Mouse (Mus musculus): ENCODE measurements around the gene H2-M5.
"Not testable (repeated sequence)": the region's sequence is repeated elsewhere in the genome, so short reads cannot be mapped to it uniquely, and the experiment has no call there.

H2-M5 gene

DNA sequence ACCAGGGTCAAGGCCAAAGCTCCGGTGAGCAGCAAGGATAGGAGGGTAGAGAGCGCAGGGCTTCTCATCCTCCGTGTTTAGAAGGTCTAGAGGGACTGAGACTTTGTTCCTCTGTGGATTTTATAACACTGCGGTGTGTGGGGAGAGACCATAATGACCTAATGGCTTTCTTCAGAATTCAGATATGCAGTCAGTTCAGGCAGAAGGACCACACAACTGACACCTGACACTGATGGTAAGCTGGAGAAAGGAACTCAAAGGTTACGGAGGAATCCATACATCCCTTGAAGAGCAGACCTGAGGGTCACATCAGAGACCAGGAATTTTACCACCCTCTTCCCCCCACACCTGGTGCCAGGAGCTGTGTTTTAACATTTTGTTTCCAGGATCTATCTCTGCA is at the start of gene H2-M5:
Gene H2-M5 (minus strand): TSS at position 101 of the 400 bp plus-strand sequence.
- DNase-seq (ENCODE audit: low spot score), result no peak

DNA sequence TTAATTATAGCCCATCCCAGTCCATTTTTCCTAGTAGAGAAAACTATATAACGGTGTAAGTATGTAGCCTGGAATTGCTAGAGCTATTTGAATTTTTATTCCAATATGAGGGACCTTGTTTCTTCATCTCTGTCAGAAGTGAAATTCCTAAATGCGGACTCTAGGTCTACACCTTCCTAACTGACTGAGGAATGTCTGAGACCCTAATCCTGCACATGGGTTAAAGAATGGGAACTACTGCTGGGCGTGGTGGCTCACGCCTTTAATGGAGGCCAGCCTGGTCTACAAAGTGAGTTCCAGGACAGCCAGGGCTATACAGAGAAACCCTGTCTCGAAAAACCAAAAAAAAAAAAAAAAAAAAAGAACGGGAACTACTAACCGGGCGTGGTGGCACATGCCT is 39.8 kb upstream of the H2-M5 start:
- no peak for DNase-seq (ENCODE audit: low spot score)

DNA sequence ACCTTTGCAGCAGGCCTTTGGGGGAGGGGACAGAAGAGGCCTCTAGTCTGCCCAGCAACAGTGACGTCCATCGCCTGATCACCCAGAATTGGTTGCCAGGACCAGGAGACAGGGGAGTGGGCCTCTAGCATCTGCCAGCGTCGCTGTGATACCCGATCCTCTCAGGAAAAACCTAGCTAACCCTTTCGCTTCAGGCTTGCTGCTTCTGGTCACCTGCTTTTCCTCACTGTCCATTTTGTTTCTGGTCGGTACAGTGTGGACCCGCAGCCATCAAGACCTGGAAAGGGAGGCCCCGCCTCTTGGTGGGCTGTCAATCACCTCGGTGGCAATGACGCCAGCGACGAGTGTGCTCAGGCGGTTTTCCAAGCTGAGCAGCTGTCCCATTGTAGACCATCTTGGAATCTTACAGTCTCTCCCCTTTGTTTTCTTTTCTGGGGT is 39.4 kb upstream of the H2-M5 start:
- peak; percentile 77 for DNase-seq (ENCODE audit: low spot score)

DNA sequence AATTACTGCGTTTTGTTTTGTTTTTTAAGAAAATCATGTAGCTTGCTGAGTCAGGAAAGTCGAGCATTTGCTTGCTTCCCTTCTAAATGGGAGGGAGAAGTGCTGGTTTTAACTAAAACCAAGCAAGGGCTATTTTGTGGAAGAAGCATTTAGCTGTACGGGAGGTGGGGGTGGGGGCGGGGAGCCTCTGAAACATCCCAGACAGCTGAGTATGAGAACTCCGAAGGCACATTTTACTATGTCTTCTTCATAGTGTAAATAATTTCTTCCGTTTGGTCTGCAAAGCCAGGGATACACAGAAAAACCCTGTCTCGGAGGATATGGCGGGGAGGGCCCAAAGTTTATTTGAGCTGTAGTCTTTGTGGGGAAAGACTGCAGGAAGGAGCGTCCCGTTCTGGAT is 38.9 kb upstream of the H2-M5 start:
- DNase-seq (ENCODE audit: low spot score), result no peak

DNA sequence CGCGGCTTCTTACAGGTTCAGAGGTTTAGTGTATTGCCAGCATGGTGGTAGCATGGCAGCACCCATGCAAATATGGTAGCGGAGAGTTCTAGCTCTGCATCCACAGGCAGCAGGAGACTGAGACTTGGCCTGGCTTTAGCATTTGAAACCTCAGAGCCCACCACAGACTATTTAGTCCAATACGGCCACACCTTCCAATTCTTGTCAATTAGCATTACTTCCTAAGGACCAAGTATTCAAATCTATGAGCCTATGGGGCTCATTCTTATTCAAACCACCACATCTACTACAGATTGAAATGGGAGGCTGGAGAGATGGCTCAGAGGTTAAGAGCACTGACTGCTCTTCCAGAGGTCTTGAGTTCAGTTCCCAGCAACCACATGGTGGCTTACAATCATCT is 38.1 kb upstream of the H2-M5 start:
- no peak for DNase-seq (ENCODE audit: low spot score)

DNA sequence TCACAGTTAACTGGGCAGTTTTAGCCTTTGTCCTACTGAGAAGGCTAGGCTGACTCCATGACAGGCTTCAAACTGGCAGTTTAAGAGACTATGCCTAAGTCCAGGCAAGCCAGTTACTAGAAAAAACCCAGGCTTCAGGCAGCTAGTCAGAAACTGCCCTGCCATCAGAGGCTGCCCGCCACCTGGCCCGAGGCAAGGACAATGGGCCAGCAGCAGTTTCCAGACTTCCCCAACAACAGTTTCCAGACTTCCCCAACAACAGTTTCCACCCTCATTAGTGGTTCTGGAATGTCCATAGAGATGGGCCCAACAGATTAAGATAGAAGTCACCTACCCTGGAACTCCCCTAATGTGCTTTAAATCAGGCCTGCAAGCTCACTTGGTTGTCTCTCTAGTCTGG is 37.1 kb upstream of the H2-M5 start:
- no peak for DNase-seq (ENCODE audit: low spot score)

DNA sequence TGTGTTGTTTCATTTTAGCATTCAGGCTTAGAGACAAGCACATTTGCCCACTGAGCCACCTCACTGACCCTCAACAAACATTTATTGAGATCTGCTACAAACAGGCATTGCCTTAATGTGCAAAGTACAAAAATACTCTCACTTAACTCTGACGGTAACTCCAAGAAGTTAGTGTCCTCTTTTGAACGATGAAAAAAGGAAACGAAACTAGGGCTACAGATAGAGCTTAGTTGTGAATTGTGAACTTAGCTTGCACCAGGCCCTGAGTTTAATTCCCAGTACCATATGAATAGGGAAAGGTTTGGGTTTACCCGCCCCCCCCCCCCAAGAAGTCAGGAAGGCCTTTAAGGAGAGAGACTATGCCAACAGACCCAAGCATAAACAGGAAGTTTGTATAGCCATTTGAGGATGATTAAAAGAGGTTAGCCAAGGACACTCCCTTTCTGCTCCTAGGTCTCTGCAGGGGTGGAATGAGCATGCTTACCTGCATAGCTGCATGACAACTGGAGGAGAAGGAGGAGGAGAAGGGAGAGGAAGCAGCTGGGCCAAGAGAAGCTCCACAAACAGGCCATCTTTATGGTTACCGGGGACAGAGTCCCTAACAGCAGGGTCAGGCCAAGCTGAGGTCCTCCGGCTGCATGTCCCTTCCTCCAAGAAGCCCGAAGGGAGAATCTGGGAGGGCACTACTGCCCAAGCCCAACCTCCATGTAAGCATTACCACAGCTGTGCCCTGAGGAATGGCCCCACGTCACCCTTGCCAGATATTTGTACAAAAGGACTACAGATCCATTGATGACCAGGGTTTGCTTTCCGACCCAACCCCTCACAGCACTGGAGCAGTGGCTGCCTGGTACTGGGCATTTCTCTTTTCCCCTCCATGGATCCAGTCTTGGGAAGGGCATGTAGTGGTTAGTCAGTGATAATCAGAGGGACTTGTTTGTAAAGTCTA is 33.6 kb upstream of the H2-M5 start, which contains the start of gene Mog:
Gene Mog (minus strand): TSS at position 771 of the 949 bp plus-strand sequence.
- DNase-seq (ENCODE audit: low spot score), result no peak

DNA sequence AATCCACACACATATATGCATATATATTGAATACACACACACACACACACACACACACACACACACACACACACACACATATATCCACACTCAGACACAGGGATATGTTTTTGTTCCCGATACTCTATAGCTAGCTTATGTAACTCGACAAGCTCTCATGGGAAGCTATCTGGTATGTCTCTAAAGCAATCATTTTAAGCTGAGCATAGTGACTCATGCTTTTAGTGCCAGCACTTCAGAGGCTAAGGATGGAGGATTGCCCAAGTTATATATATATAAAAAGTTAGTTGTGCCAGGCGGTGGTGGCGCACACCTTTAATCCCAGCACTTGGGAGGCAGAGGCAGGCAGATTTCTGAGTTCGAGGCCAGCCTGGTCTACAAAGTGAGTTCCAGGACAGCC is 29.9 kb upstream of the H2-M5 start:
- DNase-seq (ENCODE audit: low spot score), result not testable (repeated sequence)

DNA sequence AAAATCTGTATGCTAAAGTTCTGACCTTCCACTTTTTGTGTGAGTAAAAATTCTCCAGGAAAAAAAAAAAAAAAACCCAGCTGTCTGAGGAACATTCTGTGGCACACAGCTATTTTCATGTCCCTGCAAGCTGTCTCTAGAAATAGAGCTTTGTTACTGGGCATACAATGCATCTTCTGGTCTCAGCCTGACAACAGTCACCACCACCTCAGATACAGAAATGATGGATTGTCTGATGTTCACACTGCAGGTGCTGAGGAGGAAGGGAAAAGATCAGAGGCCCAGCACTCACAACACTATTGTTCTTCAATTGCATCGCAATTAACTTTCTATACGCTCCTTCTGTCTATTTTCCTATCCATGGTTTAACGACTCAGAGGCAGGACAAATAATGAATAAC is 29.0 kb upstream of the H2-M5 start:
- no peak for DNase-seq (ENCODE audit: low spot score)

DNA sequence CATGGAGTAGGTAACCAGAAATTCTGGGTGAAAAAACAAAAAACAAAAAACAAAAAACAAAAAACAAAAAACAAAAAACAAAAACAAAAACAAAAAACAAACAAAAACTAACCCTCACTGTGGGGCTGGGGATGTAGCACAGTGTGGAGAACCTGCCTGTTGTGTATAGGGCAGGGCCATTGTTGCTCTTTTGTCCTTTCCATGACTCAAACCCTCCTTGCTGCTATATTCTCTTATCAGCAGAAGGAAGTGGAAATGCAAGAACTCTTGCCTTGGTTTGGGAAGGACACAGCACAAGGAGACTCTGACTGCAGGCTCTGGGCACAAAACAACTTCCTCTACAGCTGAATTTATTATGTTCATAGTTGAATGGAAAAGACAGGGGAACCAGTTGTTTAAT is 27.0 kb upstream of the H2-M5 start:
- no peak for DNase-seq (ENCODE audit: low spot score)

DNA sequence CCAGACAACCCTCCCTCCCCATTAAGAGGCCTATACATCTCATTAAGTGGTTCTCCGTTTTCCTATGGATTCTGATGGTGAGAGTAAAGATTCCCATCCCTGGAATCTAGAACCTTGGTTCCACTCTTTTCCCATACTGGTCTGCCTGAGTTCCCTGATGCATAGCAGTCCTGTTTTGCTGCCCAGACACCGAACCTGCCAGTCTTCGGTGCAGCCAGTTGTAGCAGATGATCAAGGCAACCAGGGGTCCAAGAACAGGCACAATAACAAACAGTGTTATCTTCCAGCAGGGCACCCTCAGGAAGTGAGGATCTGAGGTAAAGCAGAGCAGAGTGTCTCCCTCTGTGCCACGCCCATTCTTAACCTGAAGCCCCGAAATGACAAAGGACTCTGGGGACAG is 22.8 kb upstream of the H2-M5 start:
- DNase-seq (ENCODE audit: low spot score), result no peak

DNA sequence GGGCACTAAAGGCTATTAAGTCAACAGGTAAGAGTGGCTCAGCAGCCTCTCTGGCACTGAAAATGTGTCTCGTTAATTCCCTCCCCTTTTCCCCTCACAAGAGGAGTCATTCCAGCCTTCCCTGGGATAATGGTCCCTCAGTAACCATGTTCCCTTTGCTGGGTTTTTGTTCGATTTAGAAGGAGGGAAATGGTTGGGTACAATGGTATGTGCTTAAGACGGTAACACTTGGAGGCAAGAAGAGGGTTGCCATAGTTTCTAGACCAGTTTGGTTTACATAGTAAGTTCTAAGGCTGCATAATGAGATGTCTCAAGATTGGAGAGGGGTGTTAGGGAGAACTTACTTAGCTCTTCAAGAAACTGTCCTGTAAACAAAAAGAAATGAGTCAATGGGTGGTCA is 22.4 kb upstream of the H2-M5 start:
- DNase-seq (ENCODE audit: low spot score), result no peak

DNA sequence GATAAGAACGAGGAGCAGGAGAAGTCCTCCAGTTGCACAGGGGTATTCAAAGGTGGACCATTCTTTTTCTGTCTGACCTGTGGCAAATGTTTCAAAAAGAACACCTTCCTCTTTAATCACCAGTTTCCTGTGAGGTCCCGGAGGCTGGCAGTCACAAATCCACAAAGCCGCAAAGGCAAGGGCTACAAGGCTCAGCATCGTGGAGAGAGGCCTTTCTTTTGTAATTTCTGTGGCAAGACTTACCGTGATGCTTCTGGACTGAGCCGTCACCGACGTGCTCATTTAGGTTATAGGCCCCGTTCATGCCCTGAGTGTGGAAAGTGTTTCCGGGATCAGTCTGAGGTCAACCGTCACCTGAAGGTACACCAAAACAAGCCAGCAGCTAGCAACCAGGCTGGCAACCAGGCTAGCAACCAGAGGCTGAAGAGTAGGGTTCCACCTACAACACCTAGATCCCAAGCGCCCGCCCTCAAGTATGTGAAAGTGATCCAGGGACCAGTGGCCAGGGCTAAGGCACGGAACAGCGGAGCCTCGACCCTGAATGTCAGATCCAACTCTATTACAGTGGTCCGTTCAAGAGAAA is 20.2 kb upstream of the H2-M5 start:
- no peak for DNase-seq (ENCODE audit: low spot score)

DNA sequence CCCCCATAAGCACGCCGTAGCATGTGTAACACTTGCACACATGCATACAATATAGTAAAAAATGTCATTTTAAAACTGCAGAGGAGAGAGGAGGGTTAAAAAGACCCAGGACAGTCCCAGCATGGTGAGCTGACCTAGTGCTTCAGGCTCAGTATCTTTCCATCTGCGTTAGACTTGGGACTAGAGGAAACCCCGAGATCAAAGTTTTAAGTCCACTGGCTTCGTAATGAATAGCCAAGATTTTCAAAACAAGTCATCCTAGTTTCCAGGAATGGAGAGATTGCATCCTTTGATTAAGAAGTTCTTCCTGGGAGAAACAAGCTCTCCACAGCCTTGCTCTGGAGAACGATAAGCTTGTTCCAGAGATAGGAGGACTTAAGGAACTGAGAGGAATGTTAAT is 18.8 kb upstream of the H2-M5 start:
- no peak for DNase-seq (ENCODE audit: low spot score)

DNA sequence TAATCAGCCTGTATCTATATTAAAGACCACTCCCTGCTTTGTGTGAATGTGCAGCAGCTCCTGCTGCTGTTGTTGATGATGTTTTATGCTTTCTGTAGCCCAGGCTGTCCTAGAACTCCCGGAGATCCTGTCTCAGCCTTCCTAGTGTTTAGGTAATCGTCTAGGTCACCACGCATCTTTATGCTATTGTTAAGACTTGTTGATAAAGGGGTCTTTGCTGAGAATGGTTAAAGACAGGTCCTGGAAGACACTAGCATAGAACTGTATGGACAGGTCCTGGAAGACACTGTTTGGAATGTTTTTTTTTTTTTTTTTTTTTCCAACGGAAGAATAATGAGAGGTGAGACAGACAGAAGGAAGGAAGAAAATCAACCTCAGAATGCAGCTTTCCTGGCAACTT is 14.0 kb upstream of the H2-M5 start:
- DNase-seq (ENCODE audit: low spot score), result no peak

DNA sequence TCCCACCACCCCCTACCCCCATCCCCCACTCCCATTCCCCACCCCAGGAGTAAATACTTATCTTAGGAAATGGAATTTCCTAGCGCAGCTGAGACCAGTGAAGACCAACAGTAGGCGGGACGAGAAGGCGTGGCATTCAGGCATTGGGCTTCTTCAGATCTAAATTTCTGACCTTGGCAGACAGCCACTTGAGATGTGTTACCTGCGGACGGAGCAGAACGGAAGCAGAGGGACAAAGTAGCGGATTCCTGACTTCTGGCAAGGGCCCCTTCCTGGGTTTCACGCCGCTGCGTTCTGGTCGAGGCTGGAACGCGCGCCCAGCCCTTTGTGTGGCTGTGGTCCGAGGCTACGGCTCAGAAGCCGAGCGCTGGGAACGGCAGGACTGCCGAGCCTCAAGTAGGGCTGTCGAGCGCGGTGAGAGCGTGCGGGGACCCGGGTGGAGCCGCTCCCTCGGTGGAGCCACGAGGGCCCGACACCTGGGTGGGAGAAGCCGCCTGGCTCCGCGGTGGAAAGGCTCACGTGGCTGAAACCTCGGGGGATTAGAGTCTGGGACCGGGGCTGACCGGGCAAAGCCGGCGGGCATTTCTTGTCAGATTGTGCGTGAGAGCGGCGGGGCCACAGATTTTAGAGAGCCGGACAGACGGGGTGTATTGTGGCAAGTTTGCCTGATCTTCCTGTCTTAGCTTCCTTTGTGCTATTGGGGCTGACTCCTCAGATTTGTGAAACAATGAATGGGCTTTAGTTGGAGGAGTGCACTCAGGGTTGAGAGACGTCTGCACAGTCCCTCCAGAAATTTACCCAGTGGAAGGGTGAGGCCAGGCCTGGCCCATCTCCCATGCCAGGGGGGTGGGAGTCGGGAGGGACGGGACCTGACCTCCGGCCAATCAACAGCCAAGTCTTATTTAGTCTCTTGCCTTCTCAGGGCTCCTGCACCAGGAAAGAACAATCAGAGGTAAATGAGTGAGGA is 13.3 kb upstream of the H2-M5 start:
- peak; percentile 21 for DNase-seq (ENCODE audit: low spot score)

DNA sequence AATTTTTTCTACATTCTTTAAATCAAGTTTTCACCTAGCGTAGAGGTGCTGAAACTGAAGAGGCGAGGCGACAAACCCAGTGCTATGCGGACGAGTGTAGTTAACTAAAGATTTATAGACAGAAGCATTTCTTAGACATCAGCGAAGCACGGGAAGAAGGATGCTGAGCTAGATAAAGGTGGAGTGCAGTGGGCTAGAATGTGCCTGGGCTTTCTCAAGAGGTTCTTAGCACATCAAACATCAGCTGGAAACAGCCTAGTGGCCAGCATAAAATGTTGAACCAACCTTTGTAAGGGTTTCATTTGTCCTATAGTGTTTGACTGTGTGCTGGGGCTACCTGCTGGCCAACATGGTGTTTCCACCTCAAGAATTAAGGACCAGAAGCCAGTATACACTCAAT is 11.5 kb upstream of the H2-M5 start, which contains the start of gene Zfp57:
Gene Zfp57 (plus strand): TSS at position 301 of the 400 bp plus-strand sequence.
- DNase-seq (ENCODE audit: low spot score), result no peak

DNA sequence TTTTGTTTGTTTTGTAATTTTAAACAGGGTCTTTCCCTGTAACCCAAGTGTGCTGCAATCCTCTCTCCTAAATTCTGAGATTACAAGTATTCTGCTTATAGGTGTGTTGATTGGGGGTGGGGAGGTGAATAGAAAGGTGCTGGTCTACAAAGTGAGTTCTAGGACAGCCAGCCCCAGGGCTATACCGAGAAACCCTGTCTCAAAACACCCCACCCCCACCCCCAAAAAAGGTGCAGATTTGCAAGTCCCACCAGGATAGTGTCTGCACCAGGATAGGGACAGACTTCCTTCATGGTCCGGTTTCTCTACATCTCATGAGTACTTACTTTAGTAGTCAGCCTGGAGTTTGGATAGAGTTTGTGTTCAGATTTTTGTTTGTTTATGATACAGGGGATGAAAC is 9.1 kb upstream of the H2-M5 start:
- no peak for DNase-seq (ENCODE audit: low spot score)

DNA sequence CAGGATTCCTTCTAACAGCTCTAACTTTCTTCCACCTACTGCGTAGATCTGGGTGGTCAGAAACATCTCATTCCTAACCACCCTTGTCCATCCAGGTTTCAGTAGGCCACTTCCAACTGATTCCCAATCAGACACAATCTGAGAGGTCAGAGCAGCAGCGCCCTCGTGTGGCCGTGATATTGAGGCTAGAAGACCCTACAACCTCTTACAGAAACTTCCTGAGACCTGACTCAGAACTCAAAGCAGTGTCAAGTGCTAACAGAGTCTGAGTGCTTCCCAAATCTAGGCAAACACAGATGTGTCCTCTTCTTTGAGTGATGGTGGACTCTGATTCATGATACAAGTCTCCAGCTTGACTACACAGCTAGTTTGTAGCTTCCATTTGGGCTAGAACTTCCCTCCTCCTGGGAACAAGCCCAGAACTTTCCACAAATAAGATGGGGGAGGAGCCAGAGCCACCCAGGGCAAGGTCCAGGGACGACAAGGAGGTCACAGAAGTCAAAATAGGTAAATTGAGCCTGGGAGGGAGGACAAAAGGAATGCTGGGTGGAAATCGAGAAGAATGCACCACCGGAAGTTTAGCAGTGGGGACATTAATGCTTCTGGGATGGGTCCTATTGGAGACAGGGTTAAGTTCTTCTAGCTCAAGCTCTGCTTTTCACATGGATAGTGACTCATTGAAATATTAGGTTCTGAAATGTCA is 7.8 kb upstream of the H2-M5 start:
- DNase-seq (ENCODE audit: low spot score), result peak; percentile 50

DNA sequence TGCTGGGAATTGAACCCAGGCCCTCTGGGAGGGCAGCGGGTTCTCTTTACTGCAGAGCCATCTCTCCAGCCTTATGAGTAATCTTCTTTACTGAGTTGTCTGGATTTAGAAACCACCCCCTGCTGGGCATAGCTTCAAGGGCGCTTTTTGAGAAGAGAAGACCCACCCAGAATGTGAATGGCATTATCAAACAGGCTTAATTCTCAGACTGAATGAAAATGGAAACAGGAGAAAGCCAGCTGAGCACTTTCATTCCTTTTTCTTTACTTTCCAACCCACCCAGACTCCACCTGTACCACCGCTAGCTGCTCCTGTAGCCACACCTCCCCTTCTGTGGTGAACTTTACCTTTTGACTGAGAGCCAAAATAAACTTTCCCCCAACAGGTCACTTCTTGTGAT is 6.1 kb upstream of the H2-M5 start:
- DNase-seq (ENCODE audit: low spot score), result no peak

DNA sequence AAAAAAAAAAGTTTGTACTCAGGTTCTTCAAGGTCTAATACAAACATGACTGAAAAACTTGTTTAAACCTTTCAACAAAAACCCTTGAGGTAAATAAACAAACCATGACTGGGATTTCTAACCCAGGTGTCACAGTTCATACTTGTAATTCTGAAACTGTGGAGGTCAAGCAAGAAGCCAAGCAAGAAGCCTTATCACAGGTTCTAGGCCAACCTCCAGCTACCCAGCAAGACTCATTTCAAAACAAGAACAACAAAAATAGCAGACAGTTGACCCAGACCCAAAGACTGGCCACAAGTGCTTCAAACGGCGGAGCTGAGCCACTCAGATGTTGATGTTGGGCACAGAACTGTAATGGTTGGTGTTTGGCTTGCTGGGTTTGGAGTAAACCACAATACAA is 5.2 kb upstream of the H2-M5 start:
- DNase-seq (ENCODE audit: low spot score), result no peak

Data from ovary, postnatal 10 days (tissue).